Mouse (Mus musculus) embryo, embryonic 11 days (tissue): ENCODE measurements at regions not wholly inside any gene's neighbourhood (a gene's known extent, or its start where the extent isn't known, plus 50 kb on each side); places are given as distances from the start of the nearest gene placed in this dataset.

Experiments
- DNase-seq: peaks from one replicate; pipeline ENCODE4 v3.0.0-alpha.2; 2015

- no peak for DNase-seq
Measured at GRCm38 (mm10) chr17:49149896-49150295, 217.7 kb downstream of the Lrfn2 start.

DNA sequence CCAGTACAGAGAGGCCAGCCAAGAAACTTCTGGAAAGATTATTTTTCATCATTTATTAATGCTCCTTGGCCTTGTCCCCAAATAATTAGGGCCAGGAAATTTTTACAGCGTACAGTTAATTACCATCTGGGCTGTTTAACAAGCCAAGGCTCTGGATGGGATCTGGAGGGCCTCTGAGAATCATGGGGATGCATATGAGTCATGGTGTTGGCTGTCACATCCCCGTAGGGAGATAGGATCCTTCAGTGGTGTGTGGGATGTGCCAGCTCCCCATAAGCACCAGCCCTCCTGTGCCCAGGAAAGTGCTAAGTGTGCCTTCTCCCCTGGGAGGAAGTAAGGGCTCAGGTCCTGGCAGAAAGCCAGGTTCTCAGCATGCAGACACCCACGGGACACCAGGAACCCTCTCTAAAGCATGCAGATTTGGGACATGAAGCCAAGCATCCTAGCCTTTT, 218.8 kb downstream of the Lrfn2 start:
- DNase-seq = no peak

- no peak for DNase-seq
Measured at GRCm38 (mm10) chr17:49153994-49154393, 221.8 kb downstream of the Lrfn2 start.

GRCm38 (mm10) chr17:49155001-49155515, 222.9 kb downstream of the Lrfn2 start:
- no peak for DNase-seq

- no peak for DNase-seq
Measured at GRCm38 (mm10) chr17:49157586-49157985, 225.4 kb downstream of the Lrfn2 start.

DNA sequence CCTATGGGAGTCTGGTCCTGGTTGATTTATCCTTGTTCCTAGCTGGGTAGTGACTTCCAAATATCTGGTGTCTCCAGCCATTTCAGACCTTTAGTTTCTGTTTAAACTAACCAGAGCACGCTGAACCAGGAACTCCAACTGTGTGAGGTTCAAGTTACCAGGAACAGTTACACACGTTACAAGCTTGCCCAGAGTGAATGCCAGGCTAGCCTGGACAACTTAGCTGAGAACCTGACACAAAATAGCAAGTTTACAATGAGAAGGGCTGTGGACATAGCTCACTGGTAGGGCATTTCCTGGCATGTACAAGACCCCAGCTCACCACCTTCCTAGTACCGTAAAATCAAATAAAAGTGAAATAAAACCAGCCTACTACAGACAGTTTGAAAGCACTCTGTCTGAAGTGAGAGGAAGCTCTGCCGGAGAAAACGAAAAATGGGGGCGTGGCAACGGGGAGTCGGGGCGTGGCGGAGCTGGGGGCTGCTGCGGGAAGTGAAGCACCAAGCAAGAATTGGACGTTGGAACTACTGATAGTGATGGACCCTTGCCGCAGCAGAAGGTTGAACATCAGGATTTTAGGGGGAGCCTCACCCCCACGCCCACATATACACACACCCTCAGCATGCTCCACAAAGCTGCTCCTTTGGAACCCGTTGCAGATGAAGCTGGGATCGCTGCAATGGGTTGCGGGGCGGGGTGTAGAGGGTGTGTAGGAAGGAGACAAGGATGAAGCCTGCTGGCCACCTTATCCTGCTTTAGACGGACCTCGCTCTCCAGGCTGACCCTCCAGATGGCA, 239.3 kb downstream of the Lrfn2 start:
- DNase-seq = peak; percentile 56

DNA sequence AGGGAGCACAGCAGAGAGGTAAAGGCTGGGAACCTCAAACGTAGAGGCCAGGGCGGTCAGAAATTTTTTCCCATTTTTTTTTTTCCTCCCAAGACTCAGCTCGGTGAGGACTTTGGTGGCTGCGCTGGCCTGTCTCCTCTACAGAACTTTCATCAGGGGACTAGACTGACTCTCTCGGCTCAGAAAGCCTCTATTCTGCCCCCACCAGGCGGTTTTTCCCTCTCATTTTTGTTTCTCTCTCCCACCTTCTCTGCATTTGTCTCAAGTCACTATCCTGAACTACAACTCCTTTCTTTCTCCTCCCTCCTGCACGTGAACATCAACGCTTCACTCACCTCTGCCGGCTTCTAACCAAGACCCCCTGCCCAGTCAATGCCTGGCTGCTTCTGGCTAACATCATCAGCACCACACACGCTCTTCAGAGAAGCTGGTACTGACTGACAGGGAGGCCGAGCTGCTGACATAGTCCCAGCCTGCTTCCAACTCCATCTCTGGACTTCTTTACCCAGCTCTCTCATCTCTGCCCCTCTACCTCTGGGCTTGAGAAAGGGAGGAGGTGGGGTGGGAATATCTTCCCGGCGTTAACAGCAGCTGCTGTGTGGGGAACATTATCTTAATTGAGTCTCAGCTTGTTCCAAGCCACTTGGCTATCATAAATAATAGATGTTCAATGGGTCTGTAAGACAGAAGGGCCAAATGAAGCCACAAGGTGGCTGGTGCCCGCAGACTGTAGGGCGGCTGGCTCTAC, 240.0 kb downstream of the Lrfn2 start:
- no peak for DNase-seq

DNA sequence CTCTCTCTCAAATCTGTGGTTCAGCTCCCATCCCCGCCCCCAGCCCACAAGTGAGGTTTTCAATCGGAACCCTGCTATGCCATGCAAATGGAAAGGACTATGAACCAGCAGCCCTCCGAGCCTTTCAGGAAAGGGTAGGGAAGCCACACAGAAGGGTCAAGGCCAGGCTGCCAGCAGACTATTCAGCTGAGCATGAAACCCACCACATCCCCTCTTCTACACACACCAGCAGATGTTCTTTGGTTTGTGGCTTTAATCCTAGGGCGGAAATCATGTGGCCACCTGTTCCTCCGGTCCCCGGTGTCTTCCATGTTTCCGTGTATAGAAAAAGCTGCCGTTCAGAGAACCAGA, 240.6 kb downstream of the Lrfn2 start:
- no peak for DNase-seq

DNA sequence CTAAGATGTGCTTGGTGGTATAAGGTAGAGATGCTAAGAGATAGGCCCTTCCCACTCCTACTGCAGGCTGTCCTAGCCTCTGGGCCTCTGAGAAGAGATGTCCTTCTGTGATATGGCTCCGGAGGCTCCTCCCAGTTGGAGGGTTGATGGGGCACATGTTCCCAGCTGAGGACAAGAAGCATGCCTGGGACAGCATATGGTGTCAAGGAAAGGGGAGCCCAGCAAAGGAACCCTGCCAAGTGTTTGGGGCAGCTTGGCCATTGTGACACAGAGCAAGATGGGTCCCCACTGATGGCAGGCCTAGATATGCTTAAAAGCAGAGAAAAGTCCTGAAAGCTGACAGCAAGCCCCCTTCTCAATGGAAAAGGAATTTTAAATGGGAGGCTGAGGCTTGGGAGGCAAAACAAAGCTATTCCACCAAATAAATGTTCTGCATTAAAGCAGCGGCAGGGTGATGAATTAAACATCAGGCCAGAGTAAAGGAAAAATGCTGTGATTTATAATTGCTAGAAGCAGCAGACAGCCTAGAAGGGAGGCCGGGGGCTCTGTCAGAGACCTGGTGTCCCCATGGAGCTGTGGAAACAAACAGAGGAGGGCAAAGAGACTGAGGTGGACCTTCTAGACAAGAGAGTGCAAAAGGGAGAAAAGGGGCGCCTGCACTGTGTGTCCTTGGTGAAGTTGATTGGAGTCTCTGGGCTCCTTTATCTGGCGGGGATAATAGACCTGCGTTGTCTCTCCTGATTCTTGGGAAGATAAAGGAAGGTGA, 246.0 kb downstream of the Lrfn2 start:
- DNase-seq = no peak

- DNase-seq = peak; percentile 52
Measured at GRCm38 (mm10) chr17:49182485-49182884, 245.7 kb upstream of the Mocs1 start.

- DNase-seq = no peak
Measured at GRCm38 (mm10) chr17:49183917-49184316, 244.2 kb upstream of the Mocs1 start.

DNA sequence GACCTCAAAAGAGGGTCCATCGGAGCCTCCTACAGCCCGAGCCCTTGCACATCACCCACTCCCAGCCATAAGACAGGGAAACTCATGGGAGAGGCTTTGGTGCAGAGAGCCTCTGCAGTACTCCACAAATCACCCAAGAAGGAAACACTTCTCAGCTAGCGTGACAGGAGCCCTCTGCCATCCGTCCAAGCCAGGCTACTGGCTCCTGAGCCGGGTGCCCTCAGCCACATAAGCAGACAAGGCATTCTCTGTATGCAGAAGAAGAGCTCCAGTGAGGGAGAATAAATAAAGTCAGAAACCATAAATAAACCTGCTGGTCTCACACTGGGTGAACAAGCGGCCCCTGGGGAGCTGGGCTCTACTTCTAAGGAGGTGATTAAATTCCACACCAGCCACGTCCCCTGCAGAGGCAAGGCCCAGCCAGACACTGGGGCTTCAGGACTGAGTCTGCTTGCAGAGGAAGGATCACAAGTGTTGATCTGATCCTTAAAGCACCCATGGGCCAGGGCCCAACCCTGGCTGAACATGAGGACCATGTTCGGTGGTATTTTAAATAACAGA, 243.0 kb upstream of the Mocs1 start:
- no peak for DNase-seq

GRCm38 (mm10) chr17:49189765-49190164, 238.4 kb upstream of the Mocs1 start:
- peak; percentile 54 for DNase-seq

DNA sequence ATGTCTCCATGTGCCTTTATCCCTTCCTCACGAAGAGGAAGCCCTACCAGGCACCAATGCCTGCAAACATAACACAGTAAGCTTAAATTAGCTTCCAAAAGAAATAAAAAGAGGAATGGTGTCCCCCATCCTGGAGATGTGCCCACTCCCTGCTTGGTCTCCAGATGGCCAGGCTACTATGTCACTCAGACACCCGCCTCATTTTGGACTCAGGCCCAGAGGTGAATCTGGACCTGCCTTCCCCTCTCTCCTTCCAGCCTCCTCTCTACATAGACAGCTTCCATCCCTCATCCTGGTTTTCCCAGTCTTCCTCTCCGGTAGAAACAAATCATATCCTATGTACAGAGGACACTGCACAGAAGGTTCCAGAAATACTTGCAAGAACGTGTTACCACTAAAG, 237.8 kb upstream of the Mocs1 start:
- no peak for DNase-seq

DNA sequence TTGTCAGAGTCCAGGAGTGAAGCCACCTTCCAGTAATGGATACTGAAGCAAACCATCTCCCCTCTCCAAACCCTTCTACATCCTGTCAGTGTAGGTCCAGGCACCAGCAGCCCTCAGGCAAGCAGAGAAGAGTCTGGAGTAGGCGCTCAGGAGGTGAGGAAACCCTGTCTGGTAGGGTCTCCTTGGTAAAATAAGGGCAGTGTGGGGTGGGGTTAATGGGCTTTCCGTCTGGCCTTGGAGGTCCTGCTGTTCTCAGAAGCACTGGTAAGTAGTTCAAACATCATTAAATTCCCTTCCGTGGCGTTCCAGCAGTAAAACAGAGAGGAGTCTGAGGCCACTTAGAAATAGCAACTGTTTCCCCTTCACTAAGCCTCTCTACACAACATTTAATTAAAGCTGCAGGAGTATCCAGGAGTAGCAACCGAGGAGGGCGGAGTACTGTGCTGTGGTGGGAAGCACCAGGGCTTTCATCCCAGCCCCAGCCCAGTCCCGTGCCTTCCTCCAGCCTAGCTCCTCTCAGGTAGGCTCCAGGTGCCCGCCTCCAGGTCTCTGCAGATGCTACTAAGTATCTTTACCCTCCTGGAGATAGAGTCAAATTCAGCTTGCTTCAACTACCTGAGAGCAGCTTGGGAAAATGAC, 232.0 kb upstream of the Mocs1 start:
- no peak for DNase-seq

GRCm38 (mm10) chr17:49201495-49201894, 226.7 kb upstream of the Mocs1 start:
- no peak for DNase-seq

DNA sequence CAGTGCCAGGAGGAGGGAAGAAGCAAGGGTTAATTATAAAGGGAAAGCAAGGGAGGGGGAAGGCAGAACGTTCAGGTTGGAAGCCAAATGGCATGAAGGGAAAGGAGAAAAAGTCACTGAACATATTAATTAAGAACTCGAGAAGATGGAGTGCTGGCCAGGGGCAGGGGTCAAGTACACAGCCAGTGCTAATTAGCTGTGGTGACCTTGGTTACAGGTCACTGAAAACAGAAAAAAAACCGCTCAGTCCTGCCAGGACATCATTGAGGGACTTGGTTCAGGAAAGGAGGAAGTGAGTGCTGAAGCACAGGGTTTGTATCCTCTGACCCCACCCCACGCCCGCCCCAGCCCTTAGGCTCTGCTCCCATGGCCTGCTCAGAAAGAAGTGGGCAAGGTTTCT, 223.1 kb upstream of the Mocs1 start:
- DNase-seq = peak; percentile 49

DNA sequence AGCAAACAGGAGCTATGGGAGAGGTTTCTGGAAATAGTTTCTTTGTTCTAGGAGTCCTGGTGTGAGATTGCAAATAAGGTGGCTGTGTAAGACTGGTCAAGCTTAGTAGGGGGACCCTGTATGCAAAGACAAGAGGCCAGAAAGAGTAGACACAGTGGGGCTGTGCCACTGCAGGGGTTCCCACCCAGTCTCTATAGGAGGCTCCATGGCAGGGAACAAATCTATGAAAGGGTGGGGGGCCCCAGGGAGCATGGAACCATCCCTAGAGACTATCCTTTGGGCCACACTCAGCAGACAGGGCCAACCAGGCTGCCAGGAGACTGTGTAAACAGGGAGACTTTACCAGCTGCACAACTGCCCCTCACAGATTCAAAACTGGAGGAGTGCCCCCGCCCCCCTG, 222.6 kb upstream of the Mocs1 start:
- no peak for DNase-seq

- peak; percentile 48 for DNase-seq
Measured at GRCm38 (mm10) chr17:49206708-49207107, 221.5 kb upstream of the Mocs1 start.

DNA sequence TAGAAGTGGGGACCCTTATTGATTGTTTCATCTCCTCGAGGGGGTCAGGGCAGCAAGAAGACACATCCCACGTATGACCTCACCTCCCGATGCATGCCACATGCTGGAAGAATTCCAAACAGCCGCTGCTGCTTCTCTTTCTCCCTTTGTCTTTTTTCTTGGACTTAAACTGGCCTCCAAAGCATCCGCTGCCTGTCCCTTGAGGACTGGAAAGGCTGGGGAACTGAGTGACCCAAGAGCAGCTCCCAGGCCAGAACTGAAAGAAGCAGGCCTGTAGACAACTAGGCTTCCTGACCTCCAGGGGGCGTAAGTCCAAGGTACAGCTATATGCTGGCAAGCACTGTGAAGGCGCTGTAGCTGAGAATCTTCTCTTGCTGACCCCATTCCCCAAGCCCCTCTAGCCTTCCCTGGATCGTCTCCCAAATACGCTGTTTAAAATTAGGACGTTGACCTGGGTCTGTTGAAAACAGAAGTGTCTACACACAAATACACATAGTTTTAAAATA, 219.8 kb upstream of the Mocs1 start:
- DNase-seq = peak; percentile 31

DNA sequence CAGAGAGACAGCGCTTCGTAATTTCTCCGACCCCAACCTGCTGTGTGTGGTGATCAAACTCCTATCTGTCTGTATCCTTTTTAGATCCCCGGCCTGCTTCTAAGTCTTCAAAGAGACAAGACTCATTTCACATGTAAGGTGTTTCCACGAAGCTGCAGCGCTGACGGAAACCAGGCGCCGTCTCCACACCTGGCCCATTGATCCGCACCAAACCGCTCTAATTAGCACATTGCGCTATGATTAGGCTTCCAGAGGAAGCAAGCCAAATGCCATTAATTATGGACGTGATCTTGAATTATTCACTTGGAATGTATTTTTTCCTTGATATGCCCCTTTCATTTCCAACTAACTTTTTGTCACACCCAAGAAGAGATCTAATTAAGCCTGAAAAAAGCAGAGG, 215.2 kb upstream of the Mocs1 start:
- no peak for DNase-seq

GRCm38 (mm10) chr17:49215281-49215680, 212.9 kb upstream of the Mocs1 start:
- no peak for DNase-seq
